In genomic region chr1:106151846-106152245, GRCm38 (mm10) we compare ENCODE assay signal across 8 mouse cellular contexts. TPM values are rescaled to one million over a fixed set of nuclear protein-coding genes. Genes with fewer than 3 reads are reported as not detected.
DNase-seq lines count a peak whose midpoint lies in the region; ATAC-seq and TF ChIP-seq lines count a peak whose summit lies in the region.
"Had no signal": no experiment of that assay in that cellular context is flagged by ENCODE, and none has a peak within 500 bp of the region (broad histone marks: within the 10 kb centered on the region; RNA-seq: fewer than 3 reads in every experiment).

No protein-coding gene starts in this region.

- TF ChIP-seq CTCF in liver, embryonic 14.5 days (IDR thresholded peaks at IDR 0.05; ENCODE audit: low read depth) = peak; percentile 55

- no peak overlapping the region for H3K4me3 ChIP-seq in liver, embryonic 14.5 days (ENCODE audit: insufficient read depth in 1 of 2, low read depth in 2 of 2, low read length in 2 of 2)
- H3K4me3 ChIP-seq: midbrain, embryonic 12.5 days had no signal

- no peaks in the 10 kb centered on the region for H3K9me3 ChIP-seq in liver, embryonic 14.5 days (ENCODE audit: control insufficient read depth, low read length)
- H3K9me3 ChIP-seq: midbrain, embryonic 12.5 days had no signal

- 24% methylated on average over 12 of the region's 12 CpGs for WGBS in liver, embryonic 14.5 days (ENCODE audit: insufficient replicate concordance)

- H3K27ac ChIP-seq in liver, embryonic 14.5 days = no peak overlapping the region
- H3K27ac ChIP-seq: midbrain, embryonic 12.5 days had no signal

- ATAC-seq in liver, embryonic 14.5 days (ENCODE audit: insufficient read depth) = no peak

- H3K36me3 ChIP-seq in liver, embryonic 14.5 days (replicated peaks; ENCODE audit: control insufficient read depth, insufficient read depth, low read depth) = no peaks in the 10 kb centered on the region
- H3K36me3 ChIP-seq in splenic B cell, adult 2 months (ENCODE audit: control insufficient read depth, insufficient read depth, low read length, poor library complexity, severe bottlenecking) = no peaks in the 10 kb centered on the region
- H3K36me3 ChIP-seq: midbrain, embryonic 12.5 days had no signal

- DNase-seq in 3T3-L1 (ENCODE audit: low read depth, low spot score) (peak; percentile 43), 416B (ENCODE audit: low read depth) (peak; percentile 97)
- peak; percentile 16 for DNase-seq in adrenal gland, postnatal 25 days
- DNase-seq in liver, embryonic 14.5 days (ENCODE audit: low read depth in 3 of 3, low spot score in 3 of 3) = peak in 2 of 3 experiments; percentile 22 to 31
- peak; percentile 92 for DNase-seq in splenic B cell, adult 2 months (ENCODE audit: low read depth, low spot score)
- no peak for DNase-seq in right cerebral cortex, postnatal 4 days
- DNase-seq in cerebellum, adult 11 months = no peak

- no peak overlapping the region for H3K4me2 ChIP-seq in liver, embryonic 14.5 days (ENCODE audit: low read depth)
- H3K4me2 ChIP-seq: midbrain, embryonic 12.5 days had no signal

- no peaks in the 10 kb centered on the region for H3K4me1 ChIP-seq in liver, embryonic 14.5 days (replicated peaks; ENCODE audit: control insufficient read depth in 2 of 2, insufficient read depth in 2 of 2, low read length in 1 of 2)

- no peak overlapping the region for H3K9ac ChIP-seq in liver, embryonic 14.5 days (replicated peaks)
- H3K9ac ChIP-seq: midbrain, embryonic 12.5 days had no signal

- no peak for TF ChIP-seq EP300 in liver, embryonic 14.5 days (IDR thresholded peaks at IDR 0.05; ENCODE audit: low read depth)

- no peaks in the 10 kb centered on the region for H3K27me3 ChIP-seq in liver, embryonic 14.5 days (ENCODE audit: control insufficient read depth, insufficient read depth, low read length)
- H3K27me3 ChIP-seq in splenic B cell, adult 2 months (ENCODE audit: control insufficient read depth, insufficient read depth, low read length, poor library complexity, severe bottlenecking) = no peaks in the 10 kb centered on the region
- H3K27me3 ChIP-seq: midbrain, embryonic 12.5 days had no signal

RNA-seq across cellular contexts. Expression of gene Phlpp1, which starts 19.7 kb away (rescaled TPM):
- 18.6 and 19.7 TPM in 2 replicates for total RNA-seq in adrenal gland, postnatal 25 days (2021)
- 1.00 and 1.2 TPM in 2 replicates for polyA plus RNA-seq in liver, embryonic 14.5 days (2012; rRNA removed)
- 0.75 and 0.94 TPM in 2 replicates for polyA plus RNA-seq in liver, embryonic 14.5 days (2014; fragmentation: Nextera tagmentation; extraction: Ambion mirVana)

Comparison
In these comparisons a context has a peak if more than half of its experiments do, and no peak if none do; other contexts are left out.
1. DNase-seq: peak in 3T3-L1 (single experiment), 416B (single experiment), adrenal gland, postnatal 25 days (single experiment), liver, embryonic 14.5 days (2 of 3) and splenic B cell, adult 2 months (single experiment); none in right cerebral cortex, postnatal 4 days (single experiment) and cerebellum, adult 11 months (single experiment).